Mouse (Mus musculus) ovary, postnatal 36 days (tissue): ENCODE data around the gene Efcc1.

Experiments used
- DNase-seq: peaks from one replicate; pipeline ENCODE4 v3.0.0; 2022; ENCODE audit warnings: low spot score, mixed read lengths

Gene Efcc1

DNA sequence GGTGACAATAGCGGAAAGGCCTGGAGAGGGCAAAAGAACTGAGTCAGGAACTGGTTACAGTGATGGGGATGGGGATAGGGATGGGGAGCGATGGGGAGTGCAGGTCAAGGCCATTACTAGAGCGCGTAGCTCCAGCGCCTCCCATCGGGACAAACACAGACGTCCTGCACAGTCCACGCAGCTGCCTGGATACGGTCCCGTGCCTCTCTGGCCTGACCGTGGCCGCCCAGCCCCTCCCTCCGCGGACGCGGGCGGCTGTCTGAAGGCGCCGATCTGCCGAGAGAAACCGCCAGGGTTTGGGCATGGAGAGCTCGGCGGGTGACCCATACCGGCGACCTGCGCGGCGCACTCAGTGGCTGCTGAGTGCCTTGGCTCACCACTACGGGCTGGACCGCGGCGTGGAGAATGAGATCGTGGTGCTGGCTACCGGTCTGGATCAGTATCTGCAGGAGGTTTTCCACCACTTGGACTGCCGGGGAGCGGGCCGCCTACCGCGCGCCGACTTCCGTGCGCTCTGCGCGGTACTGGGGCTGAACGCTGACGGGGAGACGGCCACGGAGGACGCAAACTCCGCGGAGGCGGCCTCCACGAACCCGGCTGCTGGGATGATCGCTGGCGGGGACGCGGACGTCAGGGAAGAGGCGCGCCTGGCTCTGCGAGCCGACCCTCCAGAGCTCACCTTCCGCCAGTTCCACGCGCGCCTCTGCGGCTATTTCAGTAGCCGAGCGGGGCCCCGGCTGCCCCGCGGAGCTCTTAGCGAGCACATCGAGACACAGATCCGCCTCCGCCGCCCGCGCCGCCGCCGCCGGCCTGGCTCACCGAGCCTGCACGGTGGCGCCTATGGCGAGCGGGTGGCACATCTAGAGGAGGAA, at the start of gene Efcc1:
Gene Efcc1, plus strand, starts transcription at position 279 of the 872 bp plus-strand sequence.
- peak; percentile 50 for DNase-seq

GRCm38 (mm10) chr6:87695947-87696346, 34.7 kb upstream of the Efcc1 start:
- DNase-seq: no peak

- no peak for DNase-seq
These were observed 34.1 kb upstream of the Efcc1 start for GRCm38 (mm10) chr6:87696544-87696943.

GRCm38 (mm10) chr6:87706246-87706645, 24.4 kb upstream of the Efcc1 start:
- no peak for DNase-seq

- no peak for DNase-seq
These were observed 18.4 kb upstream of the Efcc1 start for GRCm38 (mm10) chr6:87712311-87712710.

DNA sequence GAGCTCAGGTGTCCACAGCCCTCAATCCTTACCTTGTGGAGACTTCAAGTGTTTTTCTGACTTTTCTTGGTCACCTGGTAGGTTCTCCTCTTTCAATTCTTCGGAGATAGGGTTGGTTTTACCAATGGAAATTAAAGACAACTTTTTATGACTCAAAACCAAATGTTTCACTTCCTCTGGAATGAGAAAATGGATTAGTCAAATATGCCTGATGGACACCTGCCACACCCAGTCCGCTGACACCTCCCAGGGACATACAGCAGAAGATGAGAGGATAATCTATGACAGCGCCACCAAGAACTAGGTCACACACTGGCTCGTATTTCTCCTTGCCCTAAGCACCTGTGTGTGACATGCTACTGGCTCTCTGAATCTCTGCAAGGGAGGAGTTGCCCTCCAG, 16.6 kb upstream of the Efcc1 start:
- no peak for DNase-seq

GRCm38 (mm10) chr6:87722631-87723030, 8.0 kb upstream of the Efcc1 start:
- peak; percentile 51 for DNase-seq

DNA sequence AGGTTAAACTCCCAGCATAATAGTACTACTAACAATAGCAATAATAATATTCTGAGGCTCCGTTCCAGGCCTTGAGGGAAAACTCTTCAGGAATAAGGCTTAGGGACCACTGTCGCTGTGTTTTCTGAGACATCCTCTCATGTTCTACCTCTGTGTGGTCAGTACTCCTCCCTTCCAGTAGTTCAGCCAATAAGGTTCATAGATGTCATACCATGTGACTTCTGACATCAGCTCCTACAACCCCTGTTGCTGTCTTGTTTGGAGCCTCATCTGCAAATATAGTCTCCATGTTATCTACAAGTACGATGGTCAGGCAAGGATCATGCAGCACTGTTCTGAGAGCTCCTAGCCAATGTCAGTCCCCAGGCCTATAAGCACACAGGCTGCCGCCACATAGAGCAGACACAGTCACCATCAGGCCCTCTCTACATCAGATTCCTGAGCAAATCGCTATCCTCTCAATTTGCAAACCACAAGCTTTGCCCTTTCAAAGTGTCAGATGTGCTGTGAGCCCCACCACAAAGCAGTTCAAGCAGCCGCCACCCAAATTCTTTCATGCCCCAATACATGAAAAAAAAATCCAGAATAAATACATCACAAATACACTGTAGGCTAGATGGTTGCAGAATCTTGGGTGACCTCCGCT, 5.3 kb upstream of the Efcc1 start:
- DNase-seq: no peak

DNA sequence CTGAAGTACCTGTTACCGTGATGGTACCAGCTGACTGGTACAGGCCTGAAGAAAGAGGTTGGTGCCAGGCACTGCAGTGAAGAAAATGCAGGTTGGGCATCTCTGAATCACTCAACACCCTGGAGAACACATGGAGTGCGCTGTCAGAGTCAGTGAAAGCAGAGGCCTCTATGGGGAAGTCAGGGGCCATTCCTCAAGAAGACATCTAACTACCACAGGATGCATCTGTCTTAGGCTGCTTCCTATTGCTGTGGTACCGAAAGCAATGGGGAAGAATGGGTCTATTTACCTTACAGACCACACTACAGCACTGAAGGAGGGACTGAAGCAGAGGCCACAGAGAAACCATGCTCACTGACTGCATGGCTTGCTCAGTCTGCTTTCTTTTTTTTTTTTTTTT, 2.6 kb upstream of the Efcc1 start:
- no peak for DNase-seq

DNA sequence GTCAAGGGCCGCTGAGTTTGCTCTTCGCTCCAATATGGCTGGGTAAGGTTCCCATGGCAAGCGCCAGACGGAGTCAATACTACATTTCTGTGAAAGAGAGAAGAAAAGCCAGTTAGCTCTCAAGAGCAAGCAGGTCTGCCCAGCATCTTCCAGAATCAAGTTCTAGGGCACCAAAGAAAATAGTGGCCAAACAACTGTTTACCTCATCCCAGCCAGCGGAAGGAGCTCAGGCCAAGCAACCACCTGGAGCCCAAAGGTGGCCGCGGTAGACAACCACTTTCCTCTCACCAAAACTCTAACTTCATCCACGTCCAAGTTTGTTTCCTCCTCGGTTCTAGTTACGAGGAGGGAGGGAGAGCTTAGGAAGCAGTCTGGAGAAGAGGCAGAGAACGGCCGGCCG, 528 bp upstream of the Efcc1 start:
- DNase-seq: no peak

- no peak for DNase-seq
These were observed 910 bp downstream of the Efcc1 start for GRCm38 (mm10) chr6:87731463-87732095.

GRCm38 (mm10) chr6:87732151-87733011, 1.7 kb downstream of the Efcc1 start:
- DNase-seq: no peak

DNA sequence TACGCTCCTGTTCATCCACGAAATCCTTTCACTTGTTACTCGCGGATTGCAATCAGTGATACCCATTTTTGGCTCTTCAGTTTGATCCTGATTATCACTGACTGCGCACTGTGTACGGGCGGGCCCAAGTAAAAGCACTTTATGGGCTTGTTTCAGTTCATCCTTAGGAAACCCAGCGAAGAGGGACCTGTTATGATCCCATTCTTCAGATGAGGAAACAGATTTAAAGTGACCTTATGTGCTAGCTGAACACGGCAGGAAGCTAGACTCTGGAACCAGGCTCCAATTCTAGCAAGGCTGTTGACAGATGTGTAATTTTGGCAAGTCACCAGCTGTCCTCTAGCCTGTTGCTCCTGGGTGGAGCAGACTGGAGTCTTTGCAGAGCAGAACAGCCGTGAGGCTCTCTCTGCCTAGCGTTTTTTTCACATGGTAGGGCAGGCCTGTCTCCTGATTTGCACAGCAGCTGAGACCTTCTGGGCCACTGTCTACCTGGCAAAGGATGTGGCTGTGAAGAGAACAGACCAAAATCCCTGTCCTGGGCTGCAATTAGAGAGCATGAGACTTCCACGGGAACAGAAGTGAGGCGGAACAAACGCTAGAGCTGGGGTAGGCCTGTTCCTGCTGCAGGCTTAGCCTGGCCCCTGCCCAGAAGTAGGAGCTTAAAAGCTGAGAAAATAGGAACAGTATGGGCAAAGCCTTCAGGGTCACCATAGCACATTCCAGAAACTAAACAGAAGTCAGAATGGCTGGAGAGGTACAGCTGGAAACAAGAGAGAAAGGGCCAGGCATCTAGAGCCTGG, 2.7 kb downstream of the Efcc1 start:
- DNase-seq: no peak

DNA sequence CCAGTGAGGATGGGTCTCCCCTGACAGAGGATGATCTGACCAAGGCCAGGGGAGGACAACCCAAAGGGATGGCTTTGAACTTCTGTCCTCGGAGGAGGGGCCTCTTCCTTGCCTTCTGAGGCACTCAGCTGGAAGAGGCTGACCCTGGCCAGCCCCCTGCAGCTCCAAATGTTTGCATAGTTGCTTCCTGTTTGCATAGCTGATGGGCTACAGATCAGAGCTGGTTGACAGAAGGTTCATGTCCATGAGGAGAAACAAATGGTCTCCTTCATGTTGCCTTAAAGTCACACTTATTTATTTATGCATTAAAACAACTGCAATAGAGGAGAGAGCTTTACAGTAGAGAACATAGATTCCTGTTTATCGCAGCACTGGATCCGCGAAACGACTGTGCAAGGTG, 3.5 kb downstream of the Efcc1 start:
- no peak for DNase-seq

GRCm38 (mm10) chr6:87736923-87737322, 6.3 kb downstream of the Efcc1 start:
- DNase-seq: no peak

- DNase-seq: no peak
These were observed 7.4 kb downstream of the Efcc1 start for GRCm38 (mm10) chr6:87737921-87738626.

DNA sequence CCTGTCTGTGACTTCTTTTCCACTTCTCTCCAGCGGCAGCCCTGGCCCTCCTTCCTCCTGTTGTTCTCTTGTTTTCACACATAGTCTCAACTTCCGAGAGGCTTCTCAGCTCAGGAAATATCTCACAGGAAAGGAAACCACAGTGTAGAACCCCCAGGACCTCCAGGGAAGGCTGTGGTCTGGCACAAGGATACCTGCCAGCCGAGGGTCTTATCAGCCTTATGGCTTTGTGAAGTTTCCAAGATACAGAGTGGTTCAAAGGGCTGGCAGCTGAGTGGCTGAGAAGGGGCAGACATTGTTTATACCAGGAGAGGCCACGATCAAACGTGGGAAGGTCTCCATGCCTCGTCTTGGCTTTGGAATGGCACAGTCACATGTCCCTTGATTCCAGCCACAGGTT, 9.2 kb downstream of the Efcc1 start:
- no peak for DNase-seq

DNA sequence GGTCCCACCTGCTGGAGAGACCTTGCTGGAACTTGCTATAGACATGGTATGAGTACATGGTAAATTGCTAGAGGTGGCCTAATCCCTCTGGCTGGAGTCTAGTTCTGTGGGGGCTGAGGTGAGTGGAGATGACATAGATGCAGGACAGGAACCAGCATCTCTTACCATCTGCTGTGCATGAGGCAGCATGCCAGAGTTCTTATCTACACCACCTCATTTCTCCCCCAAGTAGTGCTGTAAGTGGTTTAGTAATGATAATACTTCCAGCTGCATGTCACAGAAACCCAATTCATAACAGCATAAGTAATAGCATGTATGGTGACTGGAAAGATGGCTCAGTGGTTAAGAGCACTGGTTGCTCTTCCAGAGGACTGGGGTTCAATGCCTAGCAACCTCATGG, 9.8 kb downstream of the Efcc1 start:
- DNase-seq: no peak

DNA sequence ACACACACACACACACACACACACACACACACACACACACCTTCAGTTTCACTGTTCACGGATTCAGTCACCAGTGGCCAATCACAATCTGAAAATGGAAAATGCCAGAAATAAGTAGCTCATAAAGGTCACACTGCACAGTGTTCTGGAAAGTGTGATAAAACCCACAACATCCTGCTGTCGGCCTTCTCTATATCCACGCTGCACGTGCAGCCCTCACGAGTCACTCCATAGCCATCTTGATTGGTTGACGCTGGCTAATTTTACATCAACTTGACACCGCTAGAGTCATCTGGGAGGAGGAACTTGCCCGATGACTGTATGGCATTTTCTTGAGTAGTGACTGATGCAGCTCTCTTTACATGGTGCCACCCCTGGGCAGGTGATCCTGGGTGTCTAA, 11.3 kb downstream of the Efcc1 start:
- no peak for DNase-seq

GRCm38 (mm10) chr6:87742804-87743203, 12.1 kb downstream of the Efcc1 start:
- no peak for DNase-seq

DNA sequence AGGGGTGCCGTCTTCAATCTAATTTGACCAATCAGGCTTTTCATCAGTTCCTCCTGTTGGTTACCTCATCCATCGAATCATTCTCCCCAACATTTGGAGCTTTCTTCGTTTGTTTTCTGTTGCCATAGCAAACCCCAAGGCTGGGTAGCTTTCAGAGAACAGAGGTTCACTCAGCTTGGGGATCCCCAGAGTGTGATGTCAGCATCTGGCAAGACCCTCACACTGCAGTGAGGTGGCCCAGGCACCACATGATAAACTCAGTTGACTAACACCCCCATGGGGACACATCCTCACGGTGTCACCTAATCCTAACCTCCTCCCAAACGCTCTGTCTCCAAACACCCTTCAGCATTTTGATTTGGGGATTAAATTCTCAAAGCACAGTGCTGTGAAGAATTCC, 12.6 kb downstream of the Efcc1 start:
- no peak for DNase-seq
